Mouse (Mus musculus) stomach, embryonic 16.5 days (tissue): ENCODE measurements at regions not wholly inside any gene's neighbourhood (a gene's known extent, or its start where the extent isn't known, plus 50 kb on each side); places are given as distances from the start of the nearest gene placed in this dataset.

ENCODE experiments used
- ATAC-seq: fragments of 200-750 bp; cut with Nextera tagmentation; 2 replicates; pipeline ENCODE4 v1.8.0; 2017; ENCODE audit warnings: moderate number of reproducible peaks, moderate TSS enrichment; ENCODE audit not compliant: insufficient read depth, low FRiP score
- H3K27ac ChIP-seq: fragments of 300-500 bp; sonication (generic); 2 replicates; pipeline ENCODE4 v1.5.1; 2014; ENCODE audit warnings: low read length
- H3K27me3 ChIP-seq: fragments of 300-500 bp; sonication (generic); 2 replicates; pipeline ENCODE4 v1.6.1; 2014; ENCODE audit warnings: low read length, control low read depth, mixed read lengths; ENCODE audit not compliant: control insufficient read depth, insufficient read depth
- H3K36me3 ChIP-seq: fragments of 300-500 bp; sonication (generic); 2 replicates; pipeline ENCODE4 v1.6.1; 2014; ENCODE audit warnings: low read length; ENCODE audit not compliant: control insufficient read depth, insufficient read depth
- H3K4me1 ChIP-seq: fragments of 300-500 bp; sonication (generic); 2 replicates; pipeline ENCODE4 v1.6.1; 2014; ENCODE audit warnings: low read length, control low read depth, mixed read lengths; ENCODE audit not compliant: control insufficient read depth, insufficient read depth
- H3K4me2 ChIP-seq: fragments of 300-500 bp; sonication (generic); 2 replicates; pipeline ENCODE4 v1.6.1; 2014; ENCODE audit warnings: low read depth, low read length, mixed read lengths
- H3K4me3 ChIP-seq: fragments of 300-500 bp; sonication (generic); replicated peaks from 2 replicates; pipeline ENCODE4 v1.5.1; 2014; ENCODE audit warnings: mild to moderate bottlenecking, low read length
- H3K9ac ChIP-seq: fragments of 300-500 bp; sonication (generic); 2 replicates; pipeline ENCODE4 v1.6.1; 2014; ENCODE audit warnings: low read length
- H3K9me3 ChIP-seq: fragments of 300-500 bp; sonication (generic); replicated peaks from 2 replicates; pipeline ENCODE4 v1.6.1; 2016; ENCODE audit warnings: low read length, control low read depth; ENCODE audit not compliant: control insufficient read depth
- WGBS: fragments of 180-500 bp; shearing (Covaris S2); extraction: QIAGEN DNeasy Blood & Tissue Kit; methylation state at CpG from one replicate; pipeline ENCODE4 v1.1.7; 2014; 5-methylcytosine and 5-hydroxymethylcytosine counted together

DNA sequence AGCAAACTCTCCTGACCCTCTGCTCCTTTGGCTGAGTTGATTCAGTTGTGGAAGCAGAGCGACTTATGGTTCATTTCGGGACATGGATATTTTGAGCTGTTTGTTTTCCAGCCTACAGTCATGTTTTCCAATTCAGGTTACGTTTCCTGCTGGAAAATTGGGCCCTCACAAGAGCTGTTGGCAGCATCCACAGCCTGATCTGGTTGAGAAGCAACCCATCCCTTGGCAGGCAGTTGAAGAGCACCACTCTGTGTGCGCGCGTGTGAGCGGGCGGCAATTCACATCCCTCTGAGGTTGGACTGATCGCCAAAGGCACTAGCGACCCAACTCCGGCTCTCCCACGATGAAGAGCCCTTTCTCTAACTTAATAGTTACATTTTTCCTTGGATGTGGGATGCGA lies 457.1 kb downstream of the Tmem38b start:
- Histone ChIP-seq H3K27ac (no peak overlapping the region), H3K9me3 (no peaks in the 10 kb centered on the region), H3K27me3 (no peaks in the 10 kb centered on the region), H3K4me1 (no peaks in the 10 kb centered on the region), H3K36me3 (no peaks in the 10 kb centered on the region), H3K4me3 (no peak overlapping the region), H3K9ac (no peak overlapping the region), H3K4me2 (no peak overlapping the region)
- ATAC-seq, result no peak
- 94% methylated on average over 13 of the region's 13 CpGs for WGBS

DNA sequence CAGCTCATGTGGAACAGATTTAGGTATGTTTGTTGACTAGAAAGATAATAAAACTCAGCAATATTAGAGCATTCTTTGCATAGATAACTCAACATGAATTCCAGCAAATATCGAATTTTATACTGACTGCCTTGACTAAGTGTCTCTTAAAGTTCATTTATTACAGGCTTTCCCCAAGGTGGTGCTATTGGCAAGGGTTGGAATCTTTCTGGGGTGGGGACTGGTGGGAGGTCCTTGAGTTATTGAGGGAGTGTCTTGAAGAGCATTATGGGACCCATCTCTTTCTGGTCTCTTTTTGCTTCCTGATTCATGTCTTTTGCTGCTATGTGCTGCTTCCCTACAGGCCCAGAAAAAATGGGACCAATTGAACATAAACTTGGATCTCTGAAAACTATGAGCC lies 488.0 kb downstream of the Tmem38b start:
- no peak overlapping the region for H3K9ac ChIP-seq
- no peak for ATAC-seq
- no peaks in the 10 kb centered on the region for H3K27me3 ChIP-seq
- no peak overlapping the region for H3K27ac ChIP-seq
- H3K4me2 ChIP-seq, result no peak overlapping the region
- no peaks in the 10 kb centered on the region for H3K9me3 ChIP-seq
- no peaks in the 10 kb centered on the region for H3K4me1 ChIP-seq
- no peaks in the 10 kb centered on the region for H3K36me3 ChIP-seq
- H3K4me3 ChIP-seq, result no peak overlapping the region
- WGBS, result 91% methylated on average over 1 of the region's 1 CpGs

DNA sequence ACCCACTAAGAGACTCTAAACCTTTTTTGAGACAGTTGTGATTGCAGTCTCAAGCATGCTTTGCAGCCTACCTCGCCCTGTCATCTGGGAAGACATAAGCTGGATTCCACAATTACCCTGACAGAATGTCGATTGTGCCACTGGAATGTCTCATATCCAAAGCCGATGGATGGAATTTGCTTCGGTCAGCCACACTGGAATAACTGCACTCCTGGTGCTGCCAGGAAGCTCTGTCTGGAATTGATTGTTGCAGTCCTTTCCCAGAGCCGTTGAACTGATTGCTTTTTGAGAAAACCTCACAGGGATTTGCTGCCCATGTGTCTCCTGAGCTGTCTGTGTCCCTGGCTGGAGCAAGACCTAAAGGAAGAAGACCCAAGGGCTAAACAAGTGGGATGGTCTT lies 499.0 kb downstream of the Tmem38b start:
- WGBS, result 48% methylated on average over 5 of the region's 5 CpGs
- Histone ChIP-seq H3K27me3 (no peaks in the 10 kb centered on the region), H3K4me2 (no peak overlapping the region), H3K9me3 (no peaks in the 10 kb centered on the region), H3K27ac (no peak overlapping the region), H3K36me3 (no peaks in the 10 kb centered on the region), H3K9ac (no peak overlapping the region), H3K4me3 (no peak overlapping the region), H3K4me1 (no peaks in the 10 kb centered on the region)
- no peak for ATAC-seq

DNA sequence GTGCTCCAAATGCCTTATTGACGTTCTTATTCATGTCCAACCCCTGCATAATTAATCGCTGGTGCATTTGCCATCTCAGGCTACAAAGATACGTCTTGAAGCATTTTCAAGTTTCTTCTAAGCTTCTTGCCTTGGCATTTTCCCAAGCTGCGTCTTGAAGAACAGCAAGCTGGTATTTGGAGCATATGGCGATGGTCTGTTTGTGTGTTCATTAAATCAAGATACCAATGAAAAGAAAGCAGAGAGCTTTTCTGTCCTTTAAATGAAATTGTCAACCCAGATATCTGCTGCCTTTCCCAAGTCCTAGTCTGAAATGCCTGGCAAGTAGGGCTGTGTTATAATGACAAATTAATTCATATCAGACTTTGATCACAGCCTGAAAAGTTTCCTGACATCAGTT lies 502.4 kb downstream of the Tmem38b start:
- 71% methylated on average over 5 of the region's 5 CpGs for WGBS
- H3K36me3 ChIP-seq, result no peaks in the 10 kb centered on the region
- H3K4me3 ChIP-seq, result no peak overlapping the region
- H3K27me3 ChIP-seq, result no peaks in the 10 kb centered on the region
- no peak for ATAC-seq
- H3K9ac ChIP-seq, result no peak overlapping the region
- no peak overlapping the region for H3K4me2 ChIP-seq
- no peaks in the 10 kb centered on the region for H3K9me3 ChIP-seq
- H3K4me1 ChIP-seq, result peaks cover 9% of the 10 kb centered on the region
- no peak overlapping the region for H3K27ac ChIP-seq

DNA sequence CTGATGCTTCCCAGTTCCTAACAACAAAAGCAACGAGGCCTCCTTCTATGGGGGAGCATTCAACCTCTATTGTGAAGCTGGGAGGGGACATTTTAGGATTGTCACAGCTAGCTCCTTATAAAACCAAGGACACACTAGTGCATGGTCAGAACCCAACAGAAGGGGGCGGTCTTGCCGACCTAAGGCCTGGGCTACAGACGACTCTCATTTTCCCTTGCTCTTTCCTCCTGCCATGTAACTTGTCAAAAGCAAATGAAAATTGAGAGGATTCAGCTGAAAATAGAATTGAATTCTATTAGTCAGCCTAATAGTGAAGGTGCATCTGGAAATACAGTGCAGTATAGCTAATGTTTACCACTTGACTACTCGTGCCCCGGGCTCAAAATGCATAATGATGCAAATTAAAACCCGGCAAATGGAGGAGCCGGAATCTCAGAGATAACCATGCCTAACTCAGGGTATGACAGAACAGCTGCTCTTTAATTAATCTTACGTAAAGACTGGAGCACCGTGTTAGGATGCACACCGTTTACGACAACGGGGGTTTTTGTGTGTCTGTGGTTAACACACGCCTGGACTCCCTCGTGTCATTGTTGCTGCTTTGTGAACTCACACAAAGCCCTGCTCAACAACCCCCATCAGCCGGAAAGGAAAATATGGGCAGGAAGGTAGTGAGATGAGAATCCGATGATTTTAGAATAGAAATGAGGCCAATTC lies 503.0 kb downstream of the Tmem38b start:
- 79% methylated on average over 17 of the region's 17 CpGs for WGBS
- H3K4me2 ChIP-seq, result no peak overlapping the region
- H3K4me3 ChIP-seq, result no peak overlapping the region
- no peaks in the 10 kb centered on the region for H3K27me3 ChIP-seq
- H3K27ac ChIP-seq, result no peak overlapping the region
- no peak for ATAC-seq
- H3K36me3 ChIP-seq, result no peaks in the 10 kb centered on the region
- no peaks in the 10 kb centered on the region for H3K9me3 ChIP-seq
- H3K4me1 ChIP-seq, result peaks cover 9% of the 10 kb centered on the region
- H3K9ac ChIP-seq, result no peak overlapping the region

DNA sequence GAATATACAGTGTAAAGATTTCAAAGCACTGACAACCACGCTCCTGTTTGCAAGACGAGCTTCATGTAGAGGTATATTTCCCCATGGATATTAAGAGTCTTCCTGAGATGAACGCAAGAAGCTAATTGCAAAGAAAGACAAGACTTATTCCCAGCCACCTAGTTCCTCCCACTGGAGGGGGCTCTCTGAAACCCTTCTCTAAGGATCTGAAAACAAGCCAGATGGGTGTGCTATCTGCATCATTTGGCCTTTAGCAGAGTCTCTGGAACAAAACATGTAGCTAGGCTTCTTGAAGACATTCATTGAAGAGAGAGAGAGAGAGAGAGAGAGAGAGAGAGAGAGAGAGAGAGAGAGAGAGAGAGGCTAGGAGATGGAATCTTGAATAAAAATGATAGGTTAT lies 504.8 kb downstream of the Tmem38b start:
- Histone ChIP-seq H3K4me2 (no peak overlapping the region), H3K27me3 (no peaks in the 10 kb centered on the region), H3K9ac (no peak overlapping the region), H3K36me3 (no peaks in the 10 kb centered on the region), H3K4me3 (no peak overlapping the region), H3K27ac (no peak overlapping the region), H3K4me1 (peaks cover 9% of the 10 kb centered on the region), H3K9me3 (no peaks in the 10 kb centered on the region)
- 90% methylated on average over 3 of the region's 3 CpGs for WGBS
- ATAC-seq, result no peak

DNA sequence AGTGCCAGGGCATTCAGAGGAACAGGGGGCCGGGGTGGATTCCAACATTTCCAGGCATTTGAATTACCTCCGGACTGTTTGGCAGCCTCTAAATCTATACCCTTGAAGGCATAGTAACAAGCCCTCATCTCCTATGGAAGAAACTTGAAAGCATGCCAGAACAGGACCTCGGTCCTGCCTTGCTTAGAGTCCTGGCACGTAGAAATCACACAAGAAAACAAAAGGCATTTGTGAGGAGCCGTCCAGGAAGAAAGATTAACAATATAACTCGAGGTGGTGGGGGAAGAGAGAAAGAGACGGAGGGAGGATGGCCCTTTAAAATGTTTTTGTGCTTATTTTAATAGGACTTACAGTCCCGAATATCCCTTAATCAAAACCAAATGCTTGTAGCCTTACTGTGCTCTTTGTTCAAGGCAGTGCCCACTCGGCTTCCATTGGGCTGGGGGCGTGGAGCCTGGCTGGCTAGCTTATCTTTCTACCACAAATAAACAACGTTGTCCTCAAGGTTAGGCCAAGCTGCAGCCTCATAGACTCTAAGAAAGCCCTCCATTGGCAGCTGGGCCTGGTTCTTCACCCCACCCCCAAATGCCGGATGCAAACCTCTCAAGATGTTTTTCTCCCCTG lies 505.9 kb downstream of the Tmem38b start:
- Histone ChIP-seq H3K9ac (no peak overlapping the region), H3K27ac (no peak overlapping the region), H3K4me1 (peaks cover 9% of the 10 kb centered on the region), H3K4me3 (no peak overlapping the region), H3K36me3 (no peaks in the 10 kb centered on the region), H3K9me3 (no peaks in the 10 kb centered on the region), H3K4me2 (no peak overlapping the region; the same call in 1 of the 2 replicates), H3K27me3 (no peaks in the 10 kb centered on the region)
- WGBS, result 34% methylated on average over 12 of the region's 12 CpGs
- peak; percentile 37; the same call in 1 of the 2 replicates for ATAC-seq

DNA sequence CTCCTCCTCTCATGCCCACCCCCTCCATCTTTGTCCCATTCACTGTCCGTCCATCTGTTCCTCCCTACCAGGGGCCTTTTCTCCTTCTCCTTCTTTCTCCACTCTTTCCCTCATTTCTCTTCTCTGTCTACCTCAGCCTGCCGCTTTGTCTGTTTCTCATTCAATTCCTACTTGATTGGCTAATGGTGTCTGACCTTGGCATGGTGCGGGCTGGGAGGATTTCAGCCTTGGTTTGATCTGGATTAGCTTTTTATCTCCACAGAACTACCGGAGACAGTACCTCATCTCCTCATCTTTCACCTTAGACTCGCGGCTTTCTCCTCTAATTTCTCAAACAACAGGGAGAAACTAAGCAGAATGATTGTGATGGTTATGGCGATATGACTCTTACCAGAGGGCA lies 506.4 kb downstream of the Tmem38b start:
- Histone ChIP-seq H3K9ac (no peak overlapping the region), H3K4me1 (peaks cover 9% of the 10 kb centered on the region), H3K9me3 (no peaks in the 10 kb centered on the region), H3K4me3 (no peak overlapping the region), H3K4me2 (no peak overlapping the region), H3K36me3 (no peaks in the 10 kb centered on the region), H3K27ac (no peak overlapping the region), H3K27me3 (no peaks in the 10 kb centered on the region)
- WGBS, result 72% methylated on average over 7 of the region's 7 CpGs
- no peak for ATAC-seq

DNA sequence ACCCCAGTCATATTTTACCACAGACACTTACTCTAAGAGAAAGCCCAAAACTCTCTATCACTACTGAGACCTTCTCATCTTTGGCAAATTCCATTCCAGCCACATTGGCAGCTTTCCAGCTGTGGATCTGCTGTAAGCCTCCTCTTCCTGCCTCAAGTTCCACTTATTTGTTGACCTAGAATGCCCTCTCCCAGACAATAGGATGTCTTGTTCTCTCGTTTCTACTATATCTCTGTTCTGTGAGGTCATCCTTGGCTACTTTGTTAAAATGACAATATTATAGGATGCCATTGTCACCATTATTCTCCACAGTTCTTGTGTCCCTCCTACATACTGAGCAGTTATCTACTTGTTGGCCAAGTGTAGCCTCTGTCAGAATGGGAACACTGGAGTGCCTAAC lies 512.7 kb downstream of the Tmem38b start:
- 23% methylated on average over 1 of the region's 1 CpGs for WGBS

More for the DNA sequence above, 512.7 kb downstream of the Tmem38b start:
- Histone ChIP-seq H3K4me1 (no peaks in the 10 kb centered on the region), H3K4me3 (no peak overlapping the region), H3K4me2 (no peak overlapping the region), H3K36me3 (no peaks in the 10 kb centered on the region), H3K27ac (no peak overlapping the region), H3K27me3 (no peaks in the 10 kb centered on the region), H3K9me3 (no peaks in the 10 kb centered on the region), H3K9ac (no peak overlapping the region)
- ATAC-seq, result no peak
